Mouse (Mus musculus) adipocyte (in vitro differentiated cells): ENCODE measurements around the gene Tspan4.
A peak's percentile ranks its signal among the peaks of the same experiment; 100 is the strongest.

ENCODE experiments used
- DNase-seq: peaks from one replicate; pipeline ENCODE4 v3.0.0-alpha.2; 2016; ENCODE audit warnings: low spot score

The Tspan4 gene

DNA sequence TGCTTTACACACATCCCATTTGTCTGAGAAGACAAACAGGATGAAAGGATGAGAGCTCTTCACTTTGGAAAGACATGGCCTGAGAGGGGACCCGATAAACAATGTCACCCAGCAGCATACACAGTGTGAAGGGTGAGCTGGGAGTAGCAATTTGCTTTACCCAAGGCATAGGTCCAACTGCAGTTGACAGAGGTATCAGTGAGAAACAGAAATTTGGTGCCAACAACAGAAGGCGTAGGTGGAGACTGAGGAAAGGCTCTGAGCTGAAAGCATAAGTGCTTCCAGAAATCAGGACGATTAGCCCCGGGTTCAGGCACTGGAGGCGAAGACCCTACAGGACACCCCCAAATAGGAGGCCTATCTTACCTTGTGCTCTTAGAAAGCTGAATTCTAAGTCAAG, 35.2 kb downstream of the Tspan4 start:
- no peak for DNase-seq

DNA sequence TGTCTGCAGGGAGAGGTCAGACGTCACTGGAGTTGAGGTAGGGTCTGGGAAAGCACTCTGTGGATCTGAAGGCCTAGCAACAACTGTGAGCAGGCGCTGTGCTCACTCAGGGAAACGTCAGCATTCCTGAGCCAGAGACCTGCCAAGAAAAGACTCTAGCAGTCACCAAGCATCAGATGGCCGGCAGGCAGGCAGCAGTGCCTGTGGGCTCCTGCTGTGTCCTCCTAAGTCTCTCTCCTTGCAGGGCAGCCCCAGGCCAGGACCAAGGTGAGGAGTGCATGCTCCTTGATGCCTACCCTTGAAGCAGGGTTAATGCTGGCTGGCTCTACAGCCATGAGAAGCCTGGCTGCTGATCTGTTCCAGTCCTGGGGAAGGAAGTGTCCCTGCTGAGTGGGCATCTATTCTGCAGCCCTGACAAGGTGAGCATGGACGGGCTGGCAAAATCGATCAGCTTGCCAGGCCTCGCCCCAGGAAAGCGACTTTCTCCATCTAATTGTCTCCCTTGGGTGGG, 35.7 kb downstream of the Tspan4 start:
- DNase-seq = no peak

GRCm38 (mm10) chr7:141517638-141518037, 42.6 kb downstream of the Tspan4 start:
- DNase-seq = peak; percentile 79

DNA sequence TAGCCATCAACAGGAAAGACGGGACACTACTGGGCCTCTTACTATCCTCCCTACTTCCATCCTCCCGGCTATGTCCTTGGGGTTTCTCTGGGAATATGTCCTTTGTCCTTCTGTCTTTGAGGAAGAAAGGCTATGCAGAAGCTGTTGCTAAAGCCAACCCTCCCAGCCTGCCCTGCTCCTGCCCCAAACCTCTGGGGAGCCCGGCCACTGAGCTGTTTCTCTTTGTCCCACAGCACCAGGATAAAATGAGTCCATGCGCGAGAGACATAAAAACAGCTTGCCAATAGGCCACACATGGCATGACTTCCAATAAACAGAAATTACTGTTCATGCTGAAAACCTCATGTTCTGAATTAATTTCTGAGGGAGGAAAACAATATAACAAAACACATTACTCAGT, 43.3 kb downstream of the Tspan4 start:
- DNase-seq = peak; percentile 87

- DNase-seq = no peak
These were observed 43.9 kb downstream of the Tspan4 start for GRCm38 (mm10) chr7:141518926-141519325.

GRCm38 (mm10) chr7:141519795-141520194, 44.8 kb downstream of the Tspan4 start:
- DNase-seq = no peak

GRCm38 (mm10) chr7:141523007-141523406, 48.0 kb downstream of the Tspan4 start:
- DNase-seq = no peak

DNA sequence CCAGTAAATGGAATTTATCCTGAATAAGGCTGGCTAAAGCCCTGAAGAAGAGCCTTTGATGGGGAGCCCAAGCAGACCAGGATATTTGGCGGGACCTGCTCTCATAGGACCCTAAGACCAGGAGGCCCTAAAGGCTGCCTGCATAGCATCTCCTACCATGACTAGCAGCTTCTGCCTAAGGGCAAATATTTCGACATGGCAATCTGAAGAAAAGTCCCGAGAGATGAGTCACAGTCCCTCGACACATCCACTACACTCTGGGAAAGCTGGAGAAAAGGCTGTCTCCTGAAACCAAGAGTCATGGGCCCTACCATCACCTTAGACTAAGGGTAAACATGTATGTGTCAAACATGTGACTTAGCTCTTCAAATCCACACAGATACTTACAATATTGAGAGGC, 49.2 kb downstream of the Tspan4 start:
- peak; percentile 57 for DNase-seq

DNA sequence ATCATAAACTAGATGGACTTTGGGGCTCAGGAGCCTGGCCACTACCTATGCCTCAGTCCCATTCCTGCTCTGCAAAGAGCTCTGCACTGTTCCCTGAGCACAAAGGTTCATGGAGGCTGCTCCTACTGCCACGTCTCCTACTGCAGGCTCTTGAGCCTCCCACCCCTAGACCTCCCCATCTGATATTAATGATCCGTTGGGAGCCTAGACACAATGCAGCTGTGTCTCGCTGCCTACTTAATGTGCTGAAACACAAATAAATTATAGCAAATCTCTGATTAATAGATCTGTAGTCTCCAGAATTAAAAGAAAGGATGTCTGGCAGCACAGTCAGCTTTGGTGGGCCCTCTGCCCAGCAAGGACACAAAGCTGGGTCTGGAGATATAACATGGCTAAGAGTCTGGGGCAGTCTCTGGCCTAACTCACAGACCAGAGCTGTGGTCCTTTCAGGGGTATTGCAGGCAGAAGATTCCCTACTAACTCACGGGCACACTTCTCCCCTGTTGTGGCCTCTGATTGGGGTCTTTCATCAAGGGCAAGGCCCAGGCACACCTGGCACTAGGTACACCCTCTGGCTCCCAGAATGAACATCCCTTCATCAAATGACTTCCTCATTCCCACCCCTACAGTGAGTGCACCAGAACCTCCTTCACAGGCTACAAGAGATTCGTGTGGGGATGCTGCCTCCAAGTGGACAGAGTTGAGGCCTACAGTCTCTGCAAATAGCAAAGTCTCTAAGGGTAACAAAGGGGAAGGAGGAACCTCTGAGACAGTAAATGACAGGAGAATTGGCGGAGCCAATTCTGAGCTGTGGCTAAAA, 49.9 kb downstream of the Tspan4 start:
- peak; percentile 88 for DNase-seq

GRCm38 (mm10) chr7:141525580-141525925, 50.5 kb downstream of the Tspan4 start:
- no peak for DNase-seq

DNA sequence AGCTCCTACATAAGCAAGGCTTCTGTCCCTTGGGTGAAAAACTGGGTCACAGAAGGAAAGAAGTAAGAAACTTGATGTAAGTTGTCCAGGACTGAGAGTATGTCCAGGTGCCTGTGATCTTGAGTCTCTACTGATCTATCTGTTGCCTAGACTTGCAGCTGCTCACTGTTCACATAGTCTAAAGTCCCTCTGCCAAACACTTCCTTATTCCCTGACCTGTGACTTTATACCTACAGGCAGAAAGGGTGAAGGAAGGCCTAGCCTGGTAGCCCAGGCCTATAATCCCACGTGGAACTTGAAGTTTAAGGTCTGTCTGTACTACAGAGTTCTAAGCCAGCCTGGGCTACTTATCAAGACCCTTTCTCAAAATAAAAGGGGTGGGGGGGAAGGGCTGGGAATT, 60.5 kb downstream of the Tspan4 start:
- DNase-seq = no peak

GRCm38 (mm10) chr7:141538852-141539555, 64.0 kb downstream of the Tspan4 start:
- DNase-seq = no peak

GRCm38 (mm10) chr7:141539556-141540311, 64.7 kb downstream of the Tspan4 start, which contains the start of gene Chid1:
Chid1 (minus strand) TSS chr7:141539857.
- DNase-seq = peak; percentile 96

- DNase-seq = peak; percentile 90
These were observed 65.5 kb downstream of the Tspan4 start for GRCm38 (mm10) chr7:141540312-141541081.

- no peak for DNase-seq
These were observed 66.6 kb downstream of the Tspan4 start for GRCm38 (mm10) chr7:141541681-141542080.

- no peak for DNase-seq
These were observed 67.5 kb downstream of the Tspan4 start for GRCm38 (mm10) chr7:141542588-141542987.
